Mouse (Mus musculus) embryonic facial prominence, embryonic 11.5 days (tissue): ENCODE results near the gene Arl6ip5. TPM values are rescaled to one million over a fixed set of nuclear protein-coding genes. Genes with fewer than 3 reads are reported as not detected.

Experiments
- ATAC-seq: fragments of 200-750 bp; cut with Nextera tagmentation; replicated peaks from 2 replicates; pipeline ENCODE4 v1.8.0; 2017; ENCODE audit warnings: low read depth; ENCODE audit not compliant: insufficient number of reproducible peaks, low FRiP score, low TSS enrichment
- DNase-seq: peaks from one replicate; pipeline ENCODE4 v3.0.0-alpha.2; 2015; ENCODE audit warnings: low spot score
- H3K27ac ChIP-seq: fragments of 300-500 bp; sonication (generic); replicated peaks from 2 replicates; pipeline ENCODE4 v1.5.1; 2014; ENCODE audit warnings: mild to moderate bottlenecking, low read depth, low read length, control low read depth
- H3K27me3 ChIP-seq: fragments of 300-500 bp; sonication (generic); 2 replicates; pipeline ENCODE4 v1.6.1; 2014; ENCODE audit warnings: mild to moderate bottlenecking, low read length, moderate library complexity, mixed read lengths; ENCODE audit not compliant: control insufficient read depth, insufficient read depth
- H3K36me3 ChIP-seq: fragments of 300-500 bp; sonication (generic); replicated peaks from 2 replicates; pipeline ENCODE4 v1.6.1; 2014; ENCODE audit warnings: low read depth, mild to moderate bottlenecking, low read length, moderate library complexity, mixed read lengths; ENCODE audit not compliant: control insufficient read depth, insufficient read depth
- H3K4me1 ChIP-seq: fragments of 300-500 bp; sonication (generic); 2 replicates; pipeline ENCODE4 v1.6.1; 2014; ENCODE audit warnings: low read length, mixed read lengths; ENCODE audit not compliant: control insufficient read depth, insufficient read depth
- H3K4me2 ChIP-seq: fragments of 300-500 bp; sonication (generic); 2 replicates; pipeline ENCODE4 v1.6.1; 2014; ENCODE audit warnings: low read depth, mild to moderate bottlenecking, control low read depth, low read length, moderate library complexity
- H3K4me3 ChIP-seq: fragments of 300-500 bp; sonication (generic); 2 replicates; pipeline ENCODE4 v1.5.1; 2014; ENCODE audit warnings: low read depth, low read length, control low read depth
- H3K9ac ChIP-seq: fragments of 300-500 bp; sonication (generic); replicated peaks from 2 replicates; pipeline ENCODE4 v1.6.1; 2014; ENCODE audit warnings: mild to moderate bottlenecking, control low read depth, low read length
- H3K9me3 ChIP-seq: fragments of 300-500 bp; sonication (generic); replicated peaks from 2 replicates; pipeline ENCODE4 v1.6.1; 2016; ENCODE audit warnings: mild to moderate bottlenecking, low read length, inconsistent platforms, mixed read lengths; ENCODE audit not compliant: control insufficient read depth
- WGBS: fragments of 180-500 bp; shearing (Covaris S2); extraction: QIAGEN DNeasy Blood & Tissue Kit; methylation state at CpG from one replicate; pipeline ENCODE4 v1.1.7; 2014; 5-methylcytosine and 5-hydroxymethylcytosine counted together
- polyA plus RNA-seq: library from polyadenylated mRNA; unstranded; fragments of >200 nt; fragmentation: Nextera tagmentation; extraction: Ambion mirVana; gene quantifications from 2 replicates; pipeline ENCODE4 v1.2.1, GENCODE M21; 2014

Gene Arl6ip5
- polyA plus RNA-seq, 1 experiment from 2014 or later, result 33.4 TPM

DNA sequence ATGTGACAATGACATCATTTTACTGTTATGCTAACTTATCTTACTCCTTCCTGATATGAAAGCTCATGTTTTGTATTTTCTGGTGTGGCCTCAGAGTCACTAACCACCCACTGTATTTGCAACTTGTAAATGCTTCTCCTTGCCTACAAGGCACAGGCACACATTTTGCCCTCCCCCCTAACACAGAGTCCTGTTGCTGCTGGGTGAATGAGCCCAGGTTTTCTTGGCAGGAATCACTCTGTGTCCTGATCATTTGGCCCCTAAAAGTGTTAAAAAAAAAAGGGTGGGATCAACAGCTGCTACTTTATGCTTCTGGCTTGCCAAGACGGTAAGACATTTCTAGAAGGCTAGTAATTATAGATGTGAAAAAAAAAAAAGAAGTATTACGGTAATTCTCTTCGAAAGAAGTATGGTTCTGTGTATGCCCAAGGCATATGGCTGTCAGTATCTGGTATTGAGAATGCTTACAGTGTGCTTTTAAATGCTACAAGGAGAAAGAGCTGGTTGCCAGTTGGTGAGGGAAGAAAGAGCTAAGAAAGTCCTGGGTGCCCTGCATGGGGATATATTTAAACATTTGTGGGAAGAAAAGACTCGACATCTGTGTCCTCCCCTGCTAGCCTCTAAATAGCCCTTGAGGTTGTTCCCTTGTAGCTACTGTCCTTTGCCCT, 5.8 kb downstream of the Arl6ip5 start:
- no peaks in the 10 kb centered on the region for H3K9me3 ChIP-seq
- H3K4me2 ChIP-seq, result no peak overlapping the region
- no peaks in the 10 kb centered on the region for H3K4me1 ChIP-seq
- ATAC-seq (no peak), DNase-seq (no peak)
- no peaks in the 10 kb centered on the region for H3K36me3 ChIP-seq
- WGBS, result 80% methylated on average over 4 of the region's 4 CpGs
- H3K9ac ChIP-seq, result no peak overlapping the region
- H3K4me3 ChIP-seq, result no peak overlapping the region
- H3K27ac ChIP-seq, result no peak overlapping the region
- H3K27me3 ChIP-seq, result no peaks in the 10 kb centered on the region

DNA sequence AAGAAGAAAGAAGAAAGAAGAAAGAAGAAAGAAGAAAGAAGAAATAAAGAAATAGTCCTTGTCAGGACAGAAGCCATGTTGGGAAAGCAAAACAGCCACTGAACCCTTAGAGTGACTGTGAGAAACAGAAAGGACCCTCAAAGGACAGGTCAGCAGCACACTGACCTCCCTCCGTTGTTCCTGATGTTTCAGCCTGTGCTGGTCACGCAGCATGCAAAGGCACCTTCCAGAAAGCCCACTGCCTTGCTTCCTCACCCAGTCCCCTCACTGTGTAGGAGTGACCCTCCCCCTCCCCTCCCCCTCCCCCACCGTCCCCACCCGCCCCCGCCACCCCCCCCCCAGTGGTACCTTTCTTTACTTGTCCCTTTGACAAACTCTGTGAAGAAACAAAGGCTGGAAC, 10.2 kb downstream of the Arl6ip5 start:
- Histone ChIP-seq H3K9ac (no peak overlapping the region), H3K9me3 (no peaks in the 10 kb centered on the region), H3K4me2 (no peak overlapping the region), H3K27me3 (no peaks in the 10 kb centered on the region), H3K36me3 (no peaks in the 10 kb centered on the region), H3K4me3 (no peak overlapping the region), H3K4me1 (no peaks in the 10 kb centered on the region), H3K27ac (no peak overlapping the region)
- 84% methylated on average over 2 of the region's 5 CpGs for WGBS
- ATAC-seq (no peak), DNase-seq (no peak)

DNA sequence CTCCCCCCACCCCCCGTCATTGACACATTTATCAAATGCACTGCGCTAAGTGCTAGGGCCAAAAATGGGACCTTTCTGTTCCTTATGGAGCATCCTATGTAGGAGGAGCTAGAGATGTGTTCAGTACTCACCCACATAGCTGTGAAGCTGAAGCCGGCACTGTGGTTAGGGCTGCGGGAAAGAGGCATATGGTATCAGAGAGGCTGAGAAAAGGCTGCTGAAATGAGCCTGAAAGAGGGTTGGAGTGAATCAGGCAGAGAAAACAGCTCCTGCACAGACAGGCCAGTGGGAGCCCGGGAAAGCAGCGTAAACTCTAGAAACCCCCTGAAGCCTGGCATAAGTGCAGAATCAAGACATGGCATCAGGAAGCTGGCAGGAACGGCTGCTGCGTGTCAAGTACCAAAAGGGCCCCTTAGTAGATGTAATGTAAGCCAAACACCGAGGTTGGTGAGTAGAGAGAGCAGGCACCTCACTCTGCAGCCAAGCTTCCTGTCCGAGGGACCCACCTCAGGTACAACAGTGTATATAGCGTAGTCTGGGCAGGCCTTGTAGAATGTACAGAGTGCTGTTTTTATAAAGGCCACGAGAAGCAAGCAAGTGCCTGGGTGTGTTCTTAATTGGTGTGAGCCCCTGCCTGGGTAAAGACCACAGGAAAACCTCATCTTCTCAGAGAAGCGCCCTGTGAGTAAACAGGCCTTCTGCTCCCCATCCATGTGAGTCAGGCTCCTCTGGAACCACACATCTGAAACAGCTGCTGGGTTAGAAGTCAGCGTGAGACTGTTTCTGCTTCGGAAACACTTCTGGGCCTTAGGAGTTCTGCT, 10.9 kb downstream of the Arl6ip5 start:
- Histone ChIP-seq H3K9ac (no peak overlapping the region), H3K27ac (no peak overlapping the region), H3K36me3 (no peaks in the 10 kb centered on the region), H3K9me3 (no peaks in the 10 kb centered on the region), H3K4me1 (no peaks in the 10 kb centered on the region), H3K4me2 (no peak overlapping the region), H3K27me3 (no peaks in the 10 kb centered on the region), H3K4me3 (no peak overlapping the region)
- ATAC-seq (no peak), DNase-seq (no peak)
- 72% methylated on average over 15 of the region's 15 CpGs for WGBS

DNA sequence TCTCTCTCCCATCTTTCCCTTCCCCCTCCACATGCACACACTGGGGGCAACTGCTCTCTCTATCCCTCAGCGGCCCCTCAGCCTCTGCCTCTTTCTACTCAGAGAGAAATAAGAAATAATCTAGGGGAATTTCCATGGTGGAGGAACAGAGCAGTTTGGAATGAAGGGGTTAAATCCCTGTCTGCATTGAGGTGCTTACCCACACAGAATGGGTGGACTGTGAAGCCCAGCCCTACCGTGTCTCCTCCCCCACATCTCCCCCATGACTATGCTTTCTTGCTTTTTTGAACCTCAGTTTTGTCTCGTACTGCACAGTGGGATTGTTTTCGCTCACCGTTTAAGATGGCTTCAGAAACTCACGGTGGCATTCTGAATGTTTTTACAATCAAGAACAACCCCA, 11.8 kb downstream of the Arl6ip5 start:
- Histone ChIP-seq H3K27ac (no peak overlapping the region), H3K27me3 (no peaks in the 10 kb centered on the region)
- no peak for DNase-seq

DNA sequence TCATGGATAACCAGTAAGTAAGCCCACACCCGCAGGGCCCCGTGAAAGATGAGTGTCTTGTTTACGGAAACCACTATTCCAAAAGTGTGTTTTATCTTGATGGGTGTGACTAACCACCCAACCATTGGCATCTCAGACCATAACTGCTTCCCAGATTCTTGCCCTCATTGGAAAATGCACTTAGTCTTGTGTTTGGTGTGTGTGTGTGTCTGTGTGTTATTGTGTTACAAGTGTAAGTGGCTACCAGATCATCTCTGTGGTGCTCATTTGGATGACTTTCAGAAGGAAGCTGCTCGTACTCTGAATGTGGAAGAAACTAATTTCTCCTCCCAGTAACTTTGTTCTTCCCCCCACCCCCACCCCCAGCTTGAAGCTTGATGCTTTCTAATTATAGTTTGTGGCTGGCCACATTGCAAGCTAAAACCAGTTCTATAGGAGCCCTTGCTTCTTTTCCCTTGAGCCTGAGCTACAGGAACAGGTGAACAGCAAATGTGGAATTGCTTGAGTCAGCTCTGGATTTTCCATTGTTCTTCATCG, 12.5 kb downstream of the Arl6ip5 start:
- DNase-seq (peak; percentile 24), ATAC-seq (no peak)
- Histone ChIP-seq H3K27me3 (no peaks in the 10 kb centered on the region), H3K9ac (no peak overlapping the region), H3K4me2 (no peak overlapping the region), H3K4me3 (no peak overlapping the region), H3K9me3 (no peaks in the 10 kb centered on the region), H3K4me1 (no peaks in the 10 kb centered on the region), H3K27ac (no peak overlapping the region), H3K36me3 (no peaks in the 10 kb centered on the region)
- 71% methylated on average over 5 of the region's 5 CpGs for WGBS

More for the DNA sequence above, 11.8 kb downstream of the Arl6ip5 start:
- 54% methylated on average over 6 of the region's 6 CpGs for WGBS
- Histone ChIP-seq H3K4me1 (no peaks in the 10 kb centered on the region), H3K9ac (no peak overlapping the region; the same call in 1 of the 2 replicates), H3K4me2 (no peak overlapping the region), H3K9me3 (no peaks in the 10 kb centered on the region), H3K36me3 (no peaks in the 10 kb centered on the region), H3K4me3 (no peak overlapping the region)
- no peak for ATAC-seq

DNA sequence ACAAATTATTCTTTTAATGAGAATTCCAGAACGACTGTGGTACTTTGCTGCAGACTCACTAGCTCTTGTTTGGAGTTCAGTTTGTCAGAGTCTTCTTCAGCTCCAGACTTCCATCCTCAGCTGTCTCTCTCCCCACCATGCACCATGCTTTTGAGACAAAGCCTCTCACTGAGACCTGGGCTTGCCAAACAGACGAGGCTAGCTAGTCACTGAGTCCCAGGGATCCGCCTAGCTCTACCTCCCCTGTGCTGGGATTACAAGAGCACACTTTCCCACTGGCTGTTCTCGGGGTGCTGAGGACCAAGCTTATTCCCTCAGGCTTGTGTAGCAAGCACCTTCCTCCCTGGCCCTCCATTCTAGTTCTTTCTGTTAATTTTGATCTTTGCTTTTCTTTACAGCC, 13.1 kb downstream of the Arl6ip5 start:
- H3K4me3 ChIP-seq, result no peak overlapping the region
- ATAC-seq (no peak), DNase-seq (no peak)
- WGBS, result 79% methylated on average over 4 of the region's 4 CpGs
- no peaks in the 10 kb centered on the region for H3K4me1 ChIP-seq
- H3K4me2 ChIP-seq, result no peak overlapping the region
- no peak overlapping the region for H3K9ac ChIP-seq
- no peak overlapping the region for H3K27ac ChIP-seq
- no peaks in the 10 kb centered on the region for H3K27me3 ChIP-seq
- no peaks in the 10 kb centered on the region for H3K36me3 ChIP-seq
- H3K9me3 ChIP-seq, result no peaks in the 10 kb centered on the region

DNA sequence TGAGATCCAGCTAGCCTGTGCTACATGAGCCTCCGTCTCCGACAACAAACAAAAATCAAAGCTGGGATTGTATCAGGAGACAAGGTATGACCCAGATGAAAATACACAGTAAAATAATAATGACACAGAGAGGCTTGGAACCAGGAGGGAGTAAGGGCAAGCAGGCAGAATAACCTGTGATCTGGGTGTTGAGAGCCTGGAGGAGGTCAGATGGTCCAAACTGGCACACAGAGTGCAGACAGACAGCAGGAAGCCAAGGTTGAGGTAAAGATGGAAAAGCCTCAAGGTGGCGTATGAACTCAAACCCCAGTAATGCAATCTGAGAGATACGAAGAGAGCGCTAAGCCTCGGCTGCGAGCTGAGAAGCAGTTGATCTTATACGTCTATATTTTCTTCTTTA, 14.0 kb downstream of the Arl6ip5 start:
- no peak overlapping the region for H3K9ac ChIP-seq

DNA sequence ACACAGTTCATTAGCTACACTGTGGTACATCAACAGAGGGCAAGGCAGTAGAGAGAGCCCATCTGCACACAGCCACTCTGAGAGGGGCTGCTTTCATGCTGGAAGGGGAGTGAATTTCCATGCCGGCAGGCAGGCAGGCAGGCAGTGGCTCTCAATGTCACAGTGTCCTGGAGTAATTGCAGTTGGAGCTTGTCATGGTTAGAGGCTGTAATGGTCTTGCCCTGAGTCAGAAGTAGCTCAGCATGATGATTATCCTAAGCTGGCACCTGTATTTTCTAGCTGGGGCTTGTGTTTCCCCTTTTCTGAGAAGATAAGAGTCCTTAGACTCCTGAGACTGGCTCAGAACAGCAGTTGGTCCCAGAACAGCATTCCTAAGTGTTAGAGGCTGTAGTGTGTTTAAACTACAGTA, 15.6 kb downstream of the Arl6ip5 start:
- no peak overlapping the region for H3K4me2 ChIP-seq
- H3K27me3 ChIP-seq, result no peaks in the 10 kb centered on the region
- no peaks in the 10 kb centered on the region for H3K4me1 ChIP-seq
- 16% methylated on average over 1 of the region's 1 CpGs for WGBS
- no peaks in the 10 kb centered on the region for H3K9me3 ChIP-seq
- DNase-seq (no peak), ATAC-seq (no peak)
- no peak overlapping the region for H3K9ac ChIP-seq
- H3K36me3 ChIP-seq, result no peaks in the 10 kb centered on the region
- no peak overlapping the region for H3K27ac ChIP-seq
- H3K4me3 ChIP-seq, result no peak overlapping the region

More for the DNA sequence above, 14.0 kb downstream of the Arl6ip5 start:
- no peaks in the 10 kb centered on the region for H3K4me1 ChIP-seq
- H3K27ac ChIP-seq, result no peak overlapping the region
- H3K4me3 ChIP-seq, result no peak overlapping the region
- 96% methylated on average over 8 of the region's 8 CpGs for WGBS
- DNase-seq (no peak), ATAC-seq (no peak)
- H3K27me3 ChIP-seq, result no peaks in the 10 kb centered on the region
- H3K36me3 ChIP-seq, result no peaks in the 10 kb centered on the region
- no peaks in the 10 kb centered on the region for H3K9me3 ChIP-seq
- H3K4me2 ChIP-seq, result no peak overlapping the region
